Mouse (Mus musculus): Measurements from ENCODE around the gene Adm2. TPM values are rescaled to one million over a fixed set of nuclear protein-coding genes. Genes with fewer than 3 reads are reported as not detected.

The Adm2 gene
- total and polyA plus RNA-seq, 2 experiments from 2014 or later = not detected

GRCm38 (mm10) chr15:89295580-89296165 lies 26.8 kb upstream of the Adm2 start:
- DNase-seq (no peak), ATAC-seq (no peak)
- no peak for TF ChIP-seq CTCF (IDR thresholded peaks at IDR 0.05; ENCODE audit: low read depth)
- peaks cover 78% of the 10 kb centered on the region for H3K36me3 ChIP-seq (ENCODE audit: insufficient read depth)
- no peak overlapping the region for H3K27ac ChIP-seq (ENCODE audit: low read depth, low read length)
- H3K27me3 ChIP-seq (ENCODE audit: insufficient read depth, low read length) = no peaks in the 10 kb centered on the region
- H3K4me1 ChIP-seq (ENCODE audit: insufficient read depth) = no peaks in the 10 kb centered on the region
- H3K9me3 ChIP-seq (ENCODE audit: low read length) = no peaks in the 10 kb centered on the region
- H3K4me3 ChIP-seq (ENCODE audit: low read depth, low read length) = no peak overlapping the region
- WGBS = 95% methylated on average over 8 of the region's 8 CpGs
- no peak overlapping the region for H3K9ac ChIP-seq
- H3K4me2 ChIP-seq (ENCODE audit: low read depth) = no peak overlapping the region

GRCm38 (mm10) chr15:89296465-89296864 lies 26.1 kb upstream of the Adm2 start:
- WGBS = 58% methylated on average over 1 of the region's 1 CpGs
- H3K9ac ChIP-seq = no peak overlapping the region
- no peak overlapping the region for H3K4me3 ChIP-seq (ENCODE audit: low read depth, low read length)
- no peak for ATAC-seq
- H3K4me2 ChIP-seq (ENCODE audit: low read depth) = no peak overlapping the region
- DNase-seq = no peak
- peaks cover 82% of the 10 kb centered on the region for H3K36me3 ChIP-seq (ENCODE audit: insufficient read depth)
- no peak for TF ChIP-seq CTCF (IDR thresholded peaks at IDR 0.05; ENCODE audit: low read depth)
- H3K4me1 ChIP-seq (ENCODE audit: insufficient read depth) = no peaks in the 10 kb centered on the region
- H3K9me3 ChIP-seq (ENCODE audit: low read length) = no peaks in the 10 kb centered on the region
- no peak overlapping the region for H3K27ac ChIP-seq (ENCODE audit: low read depth, low read length)
- H3K27me3 ChIP-seq (ENCODE audit: insufficient read depth, low read length) = no peaks in the 10 kb centered on the region

GRCm38 (mm10) chr15:89297695-89298094 lies 24.8 kb upstream of the Adm2 start:
- Histone ChIP-seq H3K27ac (ENCODE audit: low read depth, low read length) (no peak overlapping the region), H3K4me2 (ENCODE audit: low read depth) (no peak overlapping the region), H3K9me3 (ENCODE audit: low read length) (no peaks in the 10 kb centered on the region), H3K36me3 (ENCODE audit: insufficient read depth) (peaks cover 84% of the 10 kb centered on the region), H3K27me3 (ENCODE audit: insufficient read depth, low read length) (no peaks in the 10 kb centered on the region), H3K4me1 (ENCODE audit: insufficient read depth) (no peaks in the 10 kb centered on the region), H3K4me3 (ENCODE audit: low read depth, low read length) (no peak overlapping the region), H3K9ac (no peak overlapping the region)
- WGBS = 92% methylated on average over 2 of the region's 2 CpGs
- ATAC-seq (no peak; the same call in 1 of the 2 replicates), DNase-seq (no peak)
- TF ChIP-seq CTCF (IDR thresholded peaks at IDR 0.05; ENCODE audit: low read depth) = no peak

GRCm38 (mm10) chr15:89300180-89300579 lies 22.3 kb upstream of the Adm2 start:
- no peak for TF ChIP-seq CTCF (IDR thresholded peaks at IDR 0.05; ENCODE audit: low read depth)
- DNase-seq (no peak), ATAC-seq (no peak)
- H3K4me2 ChIP-seq (ENCODE audit: low read depth) = no peak overlapping the region
- no peak overlapping the region for H3K27ac ChIP-seq (ENCODE audit: low read depth, low read length)
- no peaks in the 10 kb centered on the region for H3K27me3 ChIP-seq (ENCODE audit: insufficient read depth, low read length)
- H3K4me1 ChIP-seq (ENCODE audit: insufficient read depth) = no peaks in the 10 kb centered on the region
- H3K4me3 ChIP-seq (ENCODE audit: low read depth, low read length) = no peak overlapping the region
- H3K36me3 ChIP-seq (ENCODE audit: insufficient read depth) = peaks cover 84% of the 10 kb centered on the region
- no peak overlapping the region for H3K9ac ChIP-seq
- H3K9me3 ChIP-seq (ENCODE audit: low read length) = no peaks in the 10 kb centered on the region
- WGBS = 89% methylated on average over 13 of the region's 13 CpGs

GRCm38 (mm10) chr15:89300600-89300999 lies 21.9 kb upstream of the Adm2 start:
- Histone ChIP-seq H3K9ac (no peak overlapping the region), H3K36me3 (ENCODE audit: insufficient read depth) (peaks cover 84% of the 10 kb centered on the region), H3K4me2 (ENCODE audit: low read depth) (no peak overlapping the region), H3K27me3 (ENCODE audit: insufficient read depth, low read length) (no peaks in the 10 kb centered on the region), H3K9me3 (ENCODE audit: low read length) (no peaks in the 10 kb centered on the region), H3K4me3 (ENCODE audit: low read depth, low read length) (no peak overlapping the region), H3K27ac (ENCODE audit: low read depth, low read length) (no peak overlapping the region), H3K4me1 (ENCODE audit: insufficient read depth) (no peaks in the 10 kb centered on the region)
- no peak for TF ChIP-seq CTCF (IDR thresholded peaks at IDR 0.05; ENCODE audit: low read depth)
- ATAC-seq = no peak
- no peak for DNase-seq
- WGBS = 97% methylated on average over 8 of the region's 8 CpGs

GRCm38 (mm10) chr15:89305966-89306365 lies 16.6 kb upstream of the Adm2 start:
- no peak overlapping the region for H3K4me3 ChIP-seq (ENCODE audit: low read depth, low read length)
- TF ChIP-seq CTCF (IDR thresholded peaks at IDR 0.05; ENCODE audit: low read depth) = no peak
- no peak overlapping the region for H3K9ac ChIP-seq
- ATAC-seq (no peak), DNase-seq (no peak)
- peaks cover 63% of the 10 kb centered on the region for H3K36me3 ChIP-seq (ENCODE audit: insufficient read depth)
- no peaks in the 10 kb centered on the region for H3K27me3 ChIP-seq (ENCODE audit: insufficient read depth, low read length)
- H3K9me3 ChIP-seq (ENCODE audit: low read length) = no peaks in the 10 kb centered on the region
- H3K4me1 ChIP-seq (ENCODE audit: insufficient read depth) = no peaks in the 10 kb centered on the region
- no peak overlapping the region for H3K27ac ChIP-seq (ENCODE audit: low read depth, low read length)
- WGBS = 59% methylated on average over 1 of the region's 1 CpGs
- no peak overlapping the region for H3K4me2 ChIP-seq (ENCODE audit: low read depth)

- TF ChIP-seq CTCF (IDR thresholded peaks at IDR 0.05; ENCODE audit: low read depth) = no peak
- Histone ChIP-seq H3K27me3 (ENCODE audit: insufficient read depth, low read length) (no peaks in the 10 kb centered on the region), H3K4me2 (ENCODE audit: low read depth) (no peak overlapping the region), H3K4me1 (ENCODE audit: insufficient read depth) (no peaks in the 10 kb centered on the region), H3K36me3 (ENCODE audit: insufficient read depth) (peaks cover 48% of the 10 kb centered on the region), H3K4me3 (ENCODE audit: low read depth, low read length) (no peak overlapping the region), H3K27ac (ENCODE audit: low read depth, low read length) (no peak overlapping the region), H3K9me3 (ENCODE audit: low read length) (no peaks in the 10 kb centered on the region), H3K9ac (no peak overlapping the region)
- ATAC-seq (no peak), DNase-seq (no peak)
- WGBS = 94% methylated on average over 13 of the region's 13 CpGs
Measured at GRCm38 (mm10) chr15:89307461-89307860, 15.1 kb upstream of the Adm2 start.

Data from forebrain, postnatal 0 days (tissue).